Mouse (Mus musculus) MEL-GATA-1-ER (cell line): Measurements from ENCODE around the gene Cdh4.

Experiments used
- DNase-seq: peaks from one replicate; pipeline ENCODE4 v3.0.0-alpha.2; 2012; ENCODE audit warnings: low read depth; ENCODE audit errors: extremely low read depth

Gene Cdh4

DNA sequence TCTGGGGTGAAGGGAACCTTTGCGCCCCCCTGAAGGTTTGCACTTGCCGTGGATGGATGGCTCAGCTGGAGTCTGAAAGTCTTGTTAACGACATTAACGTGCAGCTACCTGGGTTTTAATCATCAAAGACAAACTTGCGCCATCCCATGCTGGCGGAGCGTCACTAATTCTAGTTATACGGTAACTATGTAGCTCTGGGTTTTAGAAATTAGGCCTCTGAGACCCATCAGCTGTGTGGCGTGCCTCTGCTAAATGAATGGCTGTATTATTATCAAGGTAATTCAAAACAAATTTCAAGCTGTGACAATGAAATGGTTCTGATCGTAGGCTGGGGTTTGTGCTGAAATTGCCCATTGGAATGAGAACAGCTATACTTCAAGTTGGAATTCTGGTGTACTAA is 228.5 kb downstream of the Cdh4 start:
- no peak for DNase-seq

DNA sequence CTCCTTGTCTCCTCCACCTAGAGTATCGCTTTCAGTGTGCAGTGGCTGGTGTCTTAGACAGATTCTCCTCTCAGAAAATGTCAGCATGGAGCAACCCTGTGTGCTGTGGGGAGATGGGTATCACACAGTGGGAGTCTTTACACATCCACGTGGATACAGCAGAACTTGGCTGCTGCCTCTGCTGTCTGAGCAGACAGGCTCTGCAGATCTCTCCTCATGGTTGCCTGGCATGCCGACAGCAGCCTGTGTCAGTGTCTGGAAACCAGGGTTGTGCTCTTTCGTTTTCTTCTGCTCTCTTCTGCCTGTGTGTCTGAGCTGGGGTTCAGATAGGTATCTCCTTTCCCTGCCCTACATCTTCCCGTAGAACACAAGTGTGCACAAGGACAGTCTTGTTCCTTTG is 237.6 kb downstream of the Cdh4 start:
- DNase-seq, result no peak

DNA sequence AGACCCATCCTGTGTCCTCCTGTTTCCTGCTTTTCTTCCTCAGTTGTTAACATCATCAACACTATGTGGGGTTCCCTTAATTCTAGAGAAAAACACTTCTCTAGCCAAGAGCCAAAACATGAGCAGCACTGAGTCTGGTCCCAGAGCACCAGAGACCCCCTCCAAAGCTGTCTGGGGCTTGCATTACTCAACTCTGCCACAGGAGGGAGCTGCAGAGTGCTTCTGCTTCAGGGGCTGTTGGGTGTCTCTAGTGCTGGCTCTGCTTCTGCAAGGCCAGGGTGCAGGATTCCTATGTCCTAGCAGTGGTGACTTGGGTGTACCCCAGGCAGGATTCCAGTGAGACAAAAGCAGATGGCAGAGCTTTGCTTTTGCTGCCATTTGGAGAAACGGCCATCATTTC is 239.2 kb downstream of the Cdh4 start:
- no peak for DNase-seq

DNA sequence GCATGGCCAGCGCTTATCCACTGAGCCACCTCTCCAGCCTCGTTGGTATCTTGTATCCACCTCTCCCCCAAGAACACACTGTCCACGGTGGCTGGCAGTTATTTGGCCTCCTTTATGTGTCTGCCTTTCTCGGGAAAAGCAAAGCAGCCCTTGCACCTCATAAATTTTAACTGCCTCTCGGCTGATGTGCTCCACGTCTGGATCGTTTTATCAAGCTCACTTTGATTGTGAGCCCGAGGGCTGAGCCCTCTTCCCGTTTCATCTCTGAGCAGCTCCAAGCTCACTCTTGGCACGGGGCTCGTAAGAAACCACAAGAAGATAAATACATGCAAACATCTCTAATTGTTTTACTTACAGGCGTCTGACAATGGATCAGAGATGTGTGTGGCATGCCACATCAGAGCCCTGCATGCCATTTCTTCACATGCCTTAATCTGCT is 245.0 kb downstream of the Cdh4 start:
- no peak for DNase-seq

DNA sequence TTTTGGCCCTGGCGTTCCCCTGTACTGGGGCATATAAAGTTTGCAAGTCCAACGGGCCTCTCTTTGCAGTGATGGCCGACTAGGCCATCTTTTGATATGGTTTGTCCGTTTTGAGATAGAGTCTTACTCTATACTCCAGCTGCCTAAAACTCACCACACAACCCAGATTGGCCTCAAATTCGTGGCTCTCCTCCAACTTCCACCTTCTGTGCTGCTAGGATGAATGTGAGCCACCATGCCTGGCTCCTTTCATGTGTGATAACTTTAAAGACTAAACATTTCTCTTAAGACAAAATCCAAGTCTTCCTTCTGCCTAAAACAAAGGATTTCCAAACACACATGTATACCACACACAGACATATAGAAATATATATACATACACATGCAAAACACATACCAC is 246.7 kb downstream of the Cdh4 start:
- no peak for DNase-seq

DNA sequence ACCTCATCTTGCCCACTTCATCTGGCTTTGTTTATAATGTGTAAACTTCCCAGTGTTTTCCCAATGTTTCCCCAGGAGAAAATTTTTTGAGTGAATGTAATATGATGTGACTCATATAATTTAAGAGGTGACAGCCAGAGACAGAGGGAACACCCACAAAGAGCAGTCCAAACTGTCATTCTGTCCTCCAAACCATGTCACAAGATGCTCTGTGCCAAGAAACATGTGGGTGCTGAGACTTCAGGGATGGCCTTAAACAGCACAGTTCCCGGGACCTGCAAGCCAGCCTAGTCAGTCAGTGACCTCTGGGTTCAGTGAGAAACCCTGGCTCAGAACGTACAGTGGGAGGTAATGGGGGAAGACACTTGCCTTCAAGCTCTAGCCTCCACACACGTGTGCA is 247.5 kb downstream of the Cdh4 start:
- DNase-seq, result no peak

DNA sequence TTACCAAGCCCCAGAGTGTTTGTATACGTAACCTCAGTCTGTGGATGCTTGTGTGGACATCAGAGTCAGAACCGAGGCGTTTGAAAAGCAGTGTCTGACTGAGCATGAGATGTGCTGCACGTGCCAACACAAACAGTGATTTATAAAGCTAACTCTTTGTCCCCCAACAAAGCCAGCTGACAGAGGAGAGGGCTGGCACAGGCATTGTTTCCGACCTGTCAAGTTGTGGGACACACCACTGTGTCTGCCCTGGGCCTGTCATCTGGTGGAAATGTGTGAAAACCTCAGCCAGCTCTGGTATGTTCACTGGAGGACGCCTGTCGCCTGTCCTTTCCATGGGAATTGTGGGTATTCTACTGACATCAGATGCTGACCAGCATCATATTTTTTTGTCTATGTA is 248.3 kb downstream of the Cdh4 start:
- no peak for DNase-seq

DNA sequence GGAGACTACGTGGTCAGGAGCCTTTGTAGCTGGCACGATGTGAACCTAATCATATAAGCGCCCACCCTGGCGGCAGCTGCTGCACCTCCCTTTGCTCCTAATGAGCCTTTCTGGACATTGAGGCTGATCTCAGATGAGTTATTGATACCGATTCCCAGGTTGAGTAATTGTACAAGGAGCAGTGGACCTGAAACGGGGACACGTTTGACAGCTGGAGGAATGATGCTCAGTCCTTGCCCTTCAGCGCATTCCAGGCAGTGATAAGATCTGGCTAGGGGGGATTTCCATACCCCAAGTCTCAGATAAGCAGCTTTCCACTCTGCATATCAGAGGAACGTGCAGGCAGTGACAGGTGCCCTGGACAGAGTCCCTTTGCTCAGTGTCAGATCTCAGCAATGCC is 252.7 kb downstream of the Cdh4 start:
- no peak for DNase-seq

DNA sequence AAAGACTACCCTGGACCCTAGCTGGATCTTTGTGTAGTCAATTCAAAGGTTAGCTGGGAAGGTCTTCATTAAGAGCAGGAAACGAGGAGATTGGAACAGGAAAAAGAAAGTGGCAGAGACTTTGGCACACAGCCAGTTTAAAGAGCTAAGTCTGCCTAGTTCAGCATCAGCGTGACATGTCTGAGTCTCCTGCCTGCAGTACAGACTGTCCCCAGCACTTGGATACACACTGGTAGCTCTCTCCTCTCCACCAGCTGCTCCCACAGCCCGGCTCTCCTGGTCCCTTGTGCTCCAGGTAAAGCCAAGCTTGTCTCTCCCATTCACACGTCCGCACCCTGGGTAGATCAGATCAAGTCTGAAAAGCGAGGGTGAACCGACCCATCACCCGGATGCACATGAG is 255.4 kb downstream of the Cdh4 start:
- DNase-seq, result no peak

DNA sequence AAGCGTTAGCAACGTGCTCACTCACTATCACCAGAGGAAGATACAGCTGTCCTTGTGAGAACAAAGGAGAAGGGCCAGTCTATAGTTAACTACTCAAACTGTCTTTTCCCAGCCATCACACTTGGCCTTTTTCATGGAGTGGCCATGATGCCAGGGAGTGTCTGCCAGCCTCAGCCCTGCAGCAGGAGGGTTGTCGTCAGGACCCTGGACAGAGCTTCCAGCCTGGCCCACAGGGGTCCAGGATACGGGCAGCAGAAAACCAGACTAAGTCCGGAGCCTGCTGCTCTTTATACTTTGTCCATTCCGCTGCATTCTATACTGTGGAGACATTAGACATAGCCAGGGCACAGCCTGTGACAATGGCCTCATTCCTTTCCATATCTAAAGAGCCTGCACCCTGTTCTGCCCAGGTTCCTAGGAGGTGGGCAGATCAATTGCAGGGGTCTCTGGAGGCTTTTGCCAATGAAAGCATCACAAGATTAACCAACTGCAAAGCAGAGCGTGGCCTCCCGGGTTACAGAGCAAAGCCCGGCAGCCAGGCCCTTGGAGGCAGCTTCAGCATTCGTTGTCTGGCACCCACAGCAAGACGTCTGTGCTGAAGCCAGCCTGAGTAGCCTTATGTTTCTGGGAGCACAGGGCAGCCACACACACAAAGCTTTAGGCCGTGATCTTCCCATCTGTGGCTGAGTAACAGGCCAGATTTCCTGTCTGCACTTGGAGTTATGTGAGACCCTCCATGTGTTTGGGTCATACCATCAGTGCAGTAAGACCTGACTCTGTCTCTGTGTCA is 256.2 kb downstream of the Cdh4 start:
- no peak for DNase-seq

DNA sequence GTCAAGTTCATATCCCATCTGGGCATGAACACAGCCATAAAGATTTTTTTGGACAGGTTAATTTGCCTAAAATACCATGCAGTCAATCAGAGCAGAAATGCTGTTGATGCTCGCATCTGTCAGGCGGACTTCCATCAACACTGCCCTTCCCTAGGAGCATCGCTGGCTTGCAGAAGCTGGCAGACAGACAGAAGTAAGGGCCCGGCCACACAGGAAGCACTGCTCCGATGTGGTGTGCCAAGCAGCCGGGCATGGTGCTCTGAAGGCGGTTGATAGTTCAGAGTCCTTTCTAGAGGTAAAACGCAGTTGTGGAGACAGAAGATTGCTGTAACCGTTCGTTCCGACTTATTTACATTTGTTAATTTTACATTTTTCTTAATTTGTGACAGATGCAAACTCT is 262.8 kb downstream of the Cdh4 start:
- DNase-seq, result no peak

DNA sequence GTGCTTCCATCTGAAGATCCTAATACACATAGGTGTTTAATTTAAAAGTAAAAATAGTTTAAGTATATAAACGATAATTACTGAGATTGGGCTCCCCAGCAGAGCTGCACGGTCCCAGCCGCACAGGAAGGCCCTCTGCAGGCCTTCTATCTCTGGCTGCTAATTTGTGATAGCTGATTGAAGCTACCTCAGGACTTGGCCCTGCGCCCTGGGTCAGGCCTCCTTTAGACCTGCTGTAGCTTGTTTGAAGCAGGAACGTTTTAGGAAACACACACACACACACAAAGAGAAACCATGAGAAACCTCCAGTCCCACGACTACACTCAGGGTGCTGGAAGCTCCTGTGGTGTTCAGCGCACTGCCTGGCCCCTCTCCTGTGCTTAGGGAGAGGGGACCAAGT is 263.2 kb downstream of the Cdh4 start:
- DNase-seq, result no peak

DNA sequence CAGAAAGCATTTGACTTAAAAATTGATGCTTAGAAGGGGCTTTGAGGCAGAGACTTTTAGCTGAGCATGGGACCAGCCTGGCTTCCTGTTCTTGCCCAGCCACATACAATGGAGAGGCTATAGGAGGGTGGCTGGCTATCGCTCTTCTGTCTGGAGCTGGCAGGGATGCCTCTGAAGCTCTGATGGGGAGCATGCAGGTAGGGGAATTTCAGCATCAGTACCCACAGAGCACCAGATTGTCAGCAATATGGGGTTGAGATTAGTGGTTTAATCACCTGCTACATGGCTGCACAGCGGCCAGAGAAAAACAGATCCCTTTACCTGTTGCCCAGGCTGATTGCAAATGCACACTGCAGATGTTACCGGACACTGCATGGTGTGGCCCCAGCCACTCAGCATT is 264.4 kb downstream of the Cdh4 start:
- no peak for DNase-seq

DNA sequence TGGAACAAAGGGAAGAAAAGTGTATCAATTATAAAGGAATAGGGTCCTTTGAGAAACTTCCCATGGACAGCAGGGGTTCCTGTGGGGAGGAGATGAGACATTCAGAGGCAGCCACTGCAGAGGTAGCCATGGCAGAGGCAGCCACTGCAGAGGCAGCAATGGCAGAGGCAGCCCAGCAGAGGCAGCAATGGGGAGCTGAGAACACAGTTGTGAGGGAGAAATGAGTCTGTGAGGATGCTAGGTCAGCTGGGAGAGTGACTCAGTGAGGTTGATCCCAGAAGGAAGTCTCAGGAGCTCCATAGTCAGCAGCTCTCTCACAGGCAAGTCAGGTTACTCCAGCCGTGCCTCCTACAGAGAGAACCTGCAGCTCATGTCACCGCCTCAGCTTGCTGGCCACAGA is 266.9 kb downstream of the Cdh4 start:
- DNase-seq, result no peak

DNA sequence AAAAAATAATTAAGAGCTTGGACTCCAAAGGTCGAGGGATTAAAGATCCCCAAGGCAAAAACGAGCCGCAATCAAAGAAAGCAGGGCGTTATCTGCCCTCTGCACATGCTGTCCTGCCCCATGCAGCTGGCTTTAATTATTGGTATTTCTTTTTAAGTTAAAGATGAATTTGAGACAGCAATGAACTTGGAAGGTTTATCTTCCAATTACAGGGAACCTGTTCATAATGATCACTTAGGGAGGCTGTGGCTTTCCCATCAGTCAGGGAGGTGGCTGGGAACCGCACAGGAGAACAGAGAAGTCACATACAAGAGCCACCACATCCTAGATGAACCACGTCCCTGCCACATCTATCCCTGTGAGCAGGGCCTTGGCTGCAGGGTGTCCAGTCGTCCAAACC is 270.5 kb downstream of the Cdh4 start:
- no peak for DNase-seq

DNA sequence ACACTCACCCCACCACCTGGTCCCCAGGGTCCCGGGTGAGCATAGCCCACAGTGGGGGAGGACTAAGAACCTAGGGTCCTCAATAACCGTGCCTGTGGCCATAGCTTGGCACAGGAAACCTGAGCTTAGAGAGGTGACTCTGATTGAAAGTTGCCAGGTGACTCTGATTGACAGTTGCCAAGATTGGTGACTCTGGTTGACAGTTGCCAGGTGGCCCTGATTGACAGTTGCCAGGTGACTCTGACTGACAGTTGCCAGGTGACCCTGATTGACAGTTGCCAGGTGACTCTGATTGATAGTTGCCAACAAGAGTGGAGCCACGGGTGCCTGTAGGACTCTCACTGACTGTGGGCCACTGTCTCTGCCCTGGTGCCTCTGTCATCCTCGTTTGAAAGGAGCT is 271.1 kb downstream of the Cdh4 start:
- no peak for DNase-seq

DNA sequence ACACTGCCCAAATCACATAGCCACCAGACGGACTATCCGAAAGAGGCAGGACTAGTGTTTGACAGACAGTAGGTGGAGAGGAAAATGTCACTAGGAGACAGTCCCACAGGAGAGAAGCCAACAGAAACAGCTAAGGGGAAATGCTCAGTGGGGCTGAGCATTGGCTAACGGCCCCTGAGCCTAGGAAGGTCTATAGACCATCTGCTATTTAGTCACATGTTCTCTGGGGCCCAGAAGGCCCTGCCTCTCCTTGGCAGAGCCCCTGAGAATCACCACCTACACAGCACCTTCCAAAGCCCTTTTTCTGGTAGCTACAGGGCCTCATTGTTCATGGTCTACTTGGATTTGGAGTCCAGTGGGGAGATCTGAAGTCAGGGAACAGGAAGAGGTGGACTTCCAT is 271.9 kb downstream of the Cdh4 start:
- no peak for DNase-seq

DNA sequence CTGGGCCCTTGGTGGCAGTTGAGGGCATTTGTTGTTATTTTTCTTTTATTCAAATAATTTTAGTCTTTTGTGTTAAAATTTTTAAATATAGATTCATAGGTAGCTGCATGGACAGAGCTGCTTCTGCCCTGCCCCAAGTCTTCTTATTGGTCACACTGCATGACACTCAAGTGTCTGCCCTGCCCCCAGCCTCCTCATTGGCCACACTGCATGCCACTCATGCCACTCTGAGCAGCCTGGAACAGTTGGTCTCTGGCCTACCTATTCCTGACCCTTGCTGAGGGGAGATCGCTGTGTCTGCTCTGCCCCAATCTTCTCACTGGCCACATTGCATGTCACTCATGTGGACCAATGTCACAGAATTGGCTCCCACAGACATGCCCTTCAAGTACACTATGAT is 273.1 kb downstream of the Cdh4 start:
- no peak for DNase-seq

DNA sequence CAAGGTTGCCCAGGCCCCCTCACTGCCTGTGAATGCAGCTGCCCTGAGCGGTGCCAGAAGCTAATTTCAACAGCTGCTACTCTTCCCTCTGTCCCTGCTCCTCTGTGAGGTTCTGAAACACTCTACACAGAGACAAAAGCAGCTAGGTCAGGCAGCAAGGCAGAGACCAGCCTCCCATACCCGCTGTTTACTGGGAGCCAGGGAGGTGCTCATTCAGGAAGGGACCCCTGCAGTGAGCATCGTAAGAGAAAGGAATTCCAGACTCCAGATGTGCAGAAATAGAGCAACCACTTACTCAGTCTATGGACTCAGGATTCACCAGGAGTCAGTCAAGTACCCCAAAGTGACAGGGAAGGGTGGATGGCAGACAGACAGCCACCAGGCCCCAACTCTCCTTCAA is 278.1 kb downstream of the Cdh4 start:
- no peak for DNase-seq

DNA sequence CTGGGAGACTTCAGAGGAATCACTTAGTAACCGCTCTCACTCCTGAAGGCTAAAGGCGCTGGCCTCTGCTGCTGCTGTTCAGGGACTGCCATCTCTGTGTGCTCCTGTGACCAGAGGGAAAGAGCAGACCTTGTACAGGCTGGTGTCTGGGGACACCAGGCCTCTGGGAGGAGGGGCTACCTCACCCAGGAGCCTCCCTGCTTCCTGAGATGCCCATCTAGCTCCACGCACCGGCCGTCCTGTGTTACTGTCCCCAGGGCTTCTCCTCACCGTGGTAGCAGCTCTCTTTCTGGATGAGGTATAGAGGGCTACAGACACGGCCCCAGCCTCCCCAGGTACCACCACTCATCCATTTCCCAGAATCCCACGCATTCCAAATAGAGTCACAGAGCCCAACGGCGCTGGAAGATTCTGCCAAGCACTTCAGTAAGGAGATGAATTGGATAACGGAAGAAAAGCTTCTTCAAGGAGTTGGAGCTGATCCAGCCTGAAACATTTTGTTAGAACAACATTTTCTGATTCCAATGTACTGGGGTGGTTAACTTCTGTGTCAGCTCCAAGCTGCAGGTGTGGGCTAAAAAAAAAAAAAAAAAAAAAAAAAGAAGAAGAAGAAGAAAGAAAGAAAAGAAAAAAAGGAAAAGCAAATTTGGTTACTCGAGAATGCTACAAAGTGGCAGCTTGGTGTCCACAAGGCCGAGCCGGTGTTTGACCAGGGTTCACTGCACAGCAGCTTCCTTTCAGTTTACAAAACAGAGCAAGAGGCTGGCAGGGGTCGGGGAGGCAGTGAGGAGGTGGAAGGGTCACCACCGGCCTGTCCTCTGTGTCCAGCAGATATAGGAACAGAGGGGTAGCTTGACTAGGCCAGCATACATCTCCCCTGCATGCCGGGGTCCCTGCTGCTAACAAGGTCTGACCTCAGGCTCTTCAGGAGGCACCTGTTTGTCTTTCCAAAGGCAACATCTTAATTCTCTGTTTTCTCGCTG is 279.6 kb downstream of the Cdh4 start:
- no peak for DNase-seq

DNA sequence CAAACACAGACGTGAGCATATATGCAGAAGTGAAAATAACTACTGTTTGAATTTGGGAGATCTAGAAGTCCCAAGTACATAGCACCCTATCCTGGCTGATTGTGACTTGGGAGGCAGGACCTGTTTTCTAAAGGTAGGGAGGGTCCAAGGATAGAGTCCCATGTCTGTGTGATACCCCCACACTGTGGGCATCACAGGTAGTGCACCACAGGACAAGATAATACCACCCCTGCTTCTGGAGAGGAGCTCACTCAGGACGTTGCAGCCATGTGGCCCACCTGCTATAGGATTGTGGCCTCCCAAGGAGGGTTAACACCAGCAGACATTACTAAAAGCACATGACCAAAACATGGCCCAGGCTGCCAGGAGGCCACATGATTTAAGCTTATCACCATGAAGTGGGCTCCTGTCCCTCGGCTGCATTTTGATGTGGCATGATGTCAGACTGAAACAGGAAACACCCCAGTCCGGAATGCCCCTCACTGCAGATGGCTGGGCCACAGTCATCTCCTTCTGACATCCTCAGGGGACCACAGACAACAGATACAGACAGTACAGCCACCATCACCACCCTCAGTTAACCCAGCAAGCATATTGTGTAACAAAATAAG is 280.6 kb downstream of the Cdh4 start:
- no peak for DNase-seq

DNA sequence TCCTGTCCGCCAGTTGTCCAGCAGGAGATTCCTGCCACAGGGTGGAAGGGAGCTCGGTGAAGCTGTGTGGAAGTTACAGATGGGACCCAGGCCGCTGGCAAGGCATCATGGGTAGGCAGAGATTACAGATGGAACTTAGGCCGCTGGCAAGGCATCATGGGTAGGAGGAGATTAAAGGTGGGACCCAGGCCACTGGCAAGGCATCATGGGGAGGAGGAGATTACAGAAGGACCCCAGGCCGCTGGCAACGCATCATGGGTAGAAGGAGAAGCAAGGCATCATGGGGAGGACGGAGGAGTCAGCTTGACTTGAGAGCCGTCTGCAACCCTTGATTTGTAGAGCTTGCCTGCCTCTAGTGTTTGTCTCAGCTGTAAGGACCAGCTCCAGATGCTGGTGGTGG is 281.2 kb downstream of the Cdh4 start:
- DNase-seq, result no peak
